Mouse (Mus musculus) CH12.LX (cell line): ENCODE results near the gene Erbb4.

Experiments
- CTCF ChIP-seq, 2 experiments: IDR thresholded peaks in 1 of 2; conservative IDR thresholded peaks in 1 of 2; 2 replicates each; pipeline ENCODE4 v1.5.1; 2011 to 2012; ENCODE audit warnings: low read depth in 2 of 2, low read length in 2 of 2, improper control_type of control experiment in 1 of 2, inconsistent platforms in 1 of 2, mild to moderate bottlenecking in 1 of 2, moderate library complexity in 1 of 2
- E2F4 ChIP-seq: IDR thresholded peaks from 2 replicates; pipeline ENCODE4 v1.6.1; 2011; ENCODE audit warnings: low read depth, low read length, improper control_type of control experiment; ENCODE audit not compliant: insufficient replicate concordance
- HCFC1 ChIP-seq: IDR thresholded peaks from 2 replicates; pipeline ENCODE4 v1.6.1; 2012; ENCODE audit warnings: low read depth, mild to moderate bottlenecking, inconsistent platforms, low read length, improper control_type of control experiment
- MYC ChIP-seq: IDR thresholded peaks from 2 replicates; pipeline ENCODE4 v1.6.1; 2011; ENCODE audit warnings: low read depth, mild to moderate bottlenecking, improper control_type of control experiment, low read length
- NELFE ChIP-seq: IDR thresholded peaks from 2 replicates; pipeline ENCODE4 v1.6.1; 2011; ENCODE audit warnings: low read depth, low read length, improper control_type of control experiment
- POLR2A ChIP-seq: IDR thresholded peaks from 2 replicates; pipeline ENCODE4 v1.6.1; 2011; ENCODE audit warnings: low read depth, mild to moderate bottlenecking, improper control_type of control experiment, low read length

- no peak for TF ChIP-seq CTCF (conservative IDR thresholded peaks at IDR 0.05 in 1 of 2, IDR thresholded peaks at IDR 0.05 in 1 of 2; ENCODE audit: low read depth in 2 of 2, low read length in 2 of 2)
- no peak for TF ChIP-seq E2F4
- no peak for TF ChIP-seq MYC
- TF ChIP-seq POLR2A = no peak
- TF ChIP-seq NELFE = no peak
- no peak for TF ChIP-seq HCFC1
Observed at GRCm38 (mm10) chr1:69103211-69103706, 4.6 kb downstream of the Erbb4 start.
